ENCODE assay signal across 25 mouse cellular contexts in the genomic region with DNA sequence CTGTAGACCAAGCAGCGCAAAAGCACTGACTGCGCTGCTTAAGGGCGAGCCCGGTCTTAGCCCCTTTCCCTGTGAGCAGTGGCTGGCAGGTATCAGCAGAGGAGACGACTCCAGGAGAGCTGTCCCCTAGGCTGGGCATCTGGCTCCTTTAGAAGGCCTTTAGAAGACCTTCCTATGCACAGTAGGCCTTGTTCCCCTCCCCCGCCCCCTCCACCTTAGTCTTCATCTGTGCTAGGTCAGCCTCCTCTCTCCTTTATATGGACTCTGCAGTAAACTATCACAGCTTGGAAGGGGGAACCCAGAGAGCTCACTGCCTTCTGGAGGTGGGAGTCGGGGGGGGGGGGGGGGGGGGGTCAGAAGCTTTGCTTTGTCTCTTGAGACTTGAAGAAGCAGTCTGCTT. TPM values are rescaled to one million over a fixed set of nuclear protein-coding genes. Genes with fewer than 3 reads are reported as not detected.
DNase-seq lines count a peak whose midpoint lies in the region; ATAC-seq and TF ChIP-seq lines count a peak whose summit lies in the region.
"Had no signal": no experiment of that assay in that cellular context is flagged by ENCODE, and none has a peak within 500 bp of the region (broad histone marks: within the 10 kb centered on the region; RNA-seq: fewer than 3 reads in every experiment).

No protein-coding gene starts in this region.

- no peak for TF ChIP-seq CTCF in hindbrain, postnatal 0 days (IDR thresholded peaks at IDR 0.05; ENCODE audit: low read depth)
- no peak for TF ChIP-seq CTCF in layer of hippocampus, adult 2 months (conservative IDR thresholded peaks at IDR 0.05)

- no peak overlapping the region for H3K4me2 ChIP-seq in hindbrain, postnatal 0 days (ENCODE audit: low read depth, low read length)
- no peak overlapping the region for H3K4me2 ChIP-seq in hindbrain, embryonic 14.5 days (replicated peaks)
- H3K4me2 ChIP-seq: embryonic facial prominence, embryonic 15.5 days; forebrain, embryonic 12.5 days; heart, embryonic 11.5 days; hindbrain, embryonic 12.5 days had no signal

- H3K27me3 ChIP-seq in hindbrain, postnatal 0 days (ENCODE audit: insufficient read depth, low read length), result no peaks in the 10 kb centered on the region
- no peaks in the 10 kb centered on the region for H3K27me3 ChIP-seq in hindbrain, embryonic 14.5 days (ENCODE audit: control insufficient read depth, insufficient read depth, low read length)
- no peaks in the 10 kb centered on the region for H3K27me3 ChIP-seq in limb, embryonic 10.5 days (ENCODE audit: low read depth, poor library complexity, severe bottlenecking)
- H3K27me3 ChIP-seq: embryonic facial prominence, embryonic 15.5 days; forebrain, embryonic 12.5 days; hindbrain, embryonic 12.5 days had no signal

- no peaks in the 10 kb centered on the region for H3K36me3 ChIP-seq in hindbrain, postnatal 0 days (ENCODE audit: insufficient read depth, low read length)
- no peaks in the 10 kb centered on the region for H3K36me3 ChIP-seq in hindbrain, embryonic 14.5 days (replicated peaks; ENCODE audit: control insufficient read depth, insufficient read depth)
- H3K36me3 ChIP-seq in limb, embryonic 10.5 days, result no peaks in the 10 kb centered on the region
- H3K36me3 ChIP-seq: embryonic facial prominence, embryonic 15.5 days; forebrain, embryonic 12.5 days; hindbrain, embryonic 12.5 days had no signal

- WGBS in hindbrain, postnatal 0 days, result 66% methylated on average over 7 of the region's 7 CpGs
- WGBS in hindbrain, embryonic 14.5 days, result 77% methylated on average over 6 of the region's 7 CpGs
- 76% methylated on average over 7 of the region's 7 CpGs for WGBS in limb, embryonic 10.5 days

- H3K9me3 ChIP-seq in hindbrain, postnatal 0 days (ENCODE audit: low read length), result no peaks in the 10 kb centered on the region
- H3K9me3 ChIP-seq in hindbrain, embryonic 14.5 days (ENCODE audit: control insufficient read depth, low read length), result no peaks in the 10 kb centered on the region
- no peaks in the 10 kb centered on the region for H3K9me3 ChIP-seq in limb, embryonic 10.5 days (replicated peaks)
- H3K9me3 ChIP-seq: embryonic facial prominence, embryonic 15.5 days; forebrain, embryonic 12.5 days; hindbrain, embryonic 12.5 days had no signal

- H3K9ac ChIP-seq in hindbrain, postnatal 0 days (replicated peaks; ENCODE audit: low read length), result no peak overlapping the region
- H3K9ac ChIP-seq in hindbrain, embryonic 14.5 days, result no peak overlapping the region
- H3K9ac ChIP-seq: embryonic facial prominence, embryonic 15.5 days; forebrain, embryonic 12.5 days; hindbrain, embryonic 12.5 days had no signal

- DNase-seq in hindbrain, postnatal 0 days (ENCODE audit: low spot score), result no peak
- no peak for DNase-seq in hindbrain, embryonic 14.5 days (ENCODE audit: low spot score)
- no peak for DNase-seq in layer of hippocampus, adult 2 months (ENCODE audit: low spot score in 2 of 2)
- DNase-seq in layer of hippocampus, adult 9-11 months, result no peak
- peak; percentile 30 for DNase-seq in retina, postnatal 1 day
- DNase-seq in retina, embryonic 14.5 days (ENCODE audit: low spot score), result no peak
- no peak for DNase-seq in limb, embryonic 10.5 days (ENCODE audit: low spot score)
- DNase-seq: adrenal gland, adult 2 months; adrenal gland, postnatal 14 days; cerebellum, adult 11 months; cerebellum, adult 2 months; cerebellum, adult 9-11 months; cerebellum, postnatal 25 days; embryo, embryonic 11 days; gastrocnemius, adult 2 months; gastrocnemius, postnatal 14 days; heart, adult 11 months had no signal

- H3K27ac ChIP-seq in hindbrain, postnatal 0 days, result 0 out of 2 replicates have a peak overlapping the region, but pooled peaks have one; percentile 29
- no peak overlapping the region for H3K27ac ChIP-seq in hindbrain, embryonic 14.5 days
- H3K27ac ChIP-seq in layer of hippocampus, adult 2 months, result peak overlapping the region; percentile 92
- no peak overlapping the region for H3K27ac ChIP-seq in limb, embryonic 10.5 days
- H3K27ac ChIP-seq: embryonic facial prominence, embryonic 15.5 days; forebrain, embryonic 12.5 days; gastrocnemius, adult 2 months; hindbrain, embryonic 12.5 days had no signal

- H3K4me1 ChIP-seq in hindbrain, postnatal 0 days (ENCODE audit: insufficient read depth, low read length), result peaks cover 30% of the 10 kb centered on the region
- H3K4me1 ChIP-seq in hindbrain, embryonic 14.5 days (replicated peaks; ENCODE audit: control insufficient read depth, insufficient read depth, low read length), result peaks cover 23% of the 10 kb centered on the region
- H3K4me1 ChIP-seq in limb, embryonic 10.5 days, result peaks cover 21% of the 10 kb centered on the region
- H3K4me1 ChIP-seq: embryonic facial prominence, embryonic 15.5 days had no signal

- H3K4me3 ChIP-seq in hindbrain, postnatal 0 days (ENCODE audit: low read length), result no peak overlapping the region
- H3K4me3 ChIP-seq in hindbrain, embryonic 14.5 days (replicated peaks; ENCODE audit: low read length), result no peak overlapping the region
- H3K4me3 ChIP-seq in layer of hippocampus, adult 2 months, result no peak overlapping the region; the same call in 1 of the 2 replicates
- H3K4me3 ChIP-seq in limb, embryonic 10.5 days, result no peak overlapping the region
- H3K4me3 ChIP-seq: embryonic facial prominence, embryonic 15.5 days; forebrain, embryonic 12.5 days; gastrocnemius, adult 2 months; hindbrain, embryonic 12.5 days had no signal

- no peak for ATAC-seq in hindbrain, postnatal 0 days
- ATAC-seq in hindbrain, embryonic 14.5 days (ENCODE audit: low FRiP score), result no peak
- ATAC-seq: CD4-positive, CD25-positive, alpha-beta regulatory T cell, adult 4 months; forebrain, embryonic 16.5 days; hindbrain, embryonic 16.5 days; inflammation-experienced regulatory T-cells, adult 6 months had no signal

RNA-seq across cellular contexts. Expression of a gene that starts 40.4 kb away (rescaled TPM):
- 50.6 and 60.2 TPM in 2 replicates for total RNA-seq in hindbrain, postnatal 0 days (2014; rRNA removed)
- polyA plus RNA-seq in hindbrain, postnatal 0 days (2015; fragmentation: Nextera tagmentation; extraction: Ambion mirVana), result 50.3 and 54.9 TPM in 2 replicates
- 30.4 and 34.3 TPM in 2 replicates for polyA plus RNA-seq in hindbrain, embryonic 14.5 days (2014; fragmentation: Nextera tagmentation; extraction: Ambion mirVana)
- total RNA-seq in layer of hippocampus, adult 2 months (2021), result 10 to 100 TPM; 74.8 to 75.3 TPM
- 2.9 and 4.4 TPM in 2 replicates for polyA plus RNA-seq in limb, embryonic 10.5 days (2016; fragmentation: Nextera tagmentation; extraction: Ambion mirVana)

Comparison
In these comparisons a context has a peak if more than half of its experiments do, and no peak if none do; other contexts are left out.
1. H3K27ac ChIP-seq: peak in hindbrain, postnatal 0 days (single experiment) and layer of hippocampus, adult 2 months (single experiment); none in hindbrain, embryonic 14.5 days (single experiment) and limb, embryonic 10.5 days (single experiment).